Mouse (Mus musculus) frontal cortex, postnatal 36 days (tissue): ENCODE results near the gene Aff3.
"Not testable (repeated sequence)": the region's sequence is repeated elsewhere in the genome, so short reads cannot be mapped to it uniquely, and the experiment has no call there.

Source experiments
- DNase-seq, 2 experiments: peaks; one replicate each; pipeline ENCODE4 v3.0.0; 2022; ENCODE audit warnings: low spot score in 2 of 2

Aff3 gene

GRCm38 (mm10) chr1:38440471-38440815 lies 224.3 kb downstream of the Aff3 start:
- DNase-seq: no peak

DNA sequence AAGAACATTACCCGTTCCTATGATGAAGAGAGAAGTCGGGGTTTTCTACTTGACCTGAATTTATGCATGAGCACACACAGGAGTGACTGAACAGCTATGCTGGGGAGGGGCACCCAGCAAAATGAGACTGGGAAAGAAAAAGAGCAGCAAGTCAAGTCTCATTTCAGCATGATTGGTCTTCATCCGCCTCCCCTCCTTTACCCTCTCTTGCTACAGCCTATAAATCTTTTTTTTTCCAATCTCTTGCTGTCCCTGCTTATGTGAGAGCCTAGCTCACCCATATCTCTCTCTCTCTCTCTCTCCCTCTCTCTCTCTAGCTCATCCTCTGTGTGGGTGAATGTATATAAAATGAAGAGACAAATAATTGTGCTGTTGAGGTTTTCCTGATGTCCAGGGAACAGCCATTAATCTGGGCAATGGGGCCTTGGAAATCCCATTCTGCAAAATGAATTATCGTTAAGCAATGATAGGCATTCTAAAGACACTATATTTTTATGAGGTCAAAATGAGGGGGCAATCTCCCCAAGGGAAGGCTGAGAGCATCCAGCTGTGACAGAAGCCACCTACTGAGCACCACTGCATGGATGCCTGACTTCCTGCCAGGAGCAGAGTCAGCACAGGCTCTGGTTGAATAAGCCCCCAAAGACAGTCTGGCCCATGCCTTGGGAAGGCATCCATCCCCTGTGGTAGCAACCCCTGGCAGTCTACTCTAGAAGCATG lies 224.8 kb downstream of the Aff3 start:
- DNase-seq: no peak

DNA sequence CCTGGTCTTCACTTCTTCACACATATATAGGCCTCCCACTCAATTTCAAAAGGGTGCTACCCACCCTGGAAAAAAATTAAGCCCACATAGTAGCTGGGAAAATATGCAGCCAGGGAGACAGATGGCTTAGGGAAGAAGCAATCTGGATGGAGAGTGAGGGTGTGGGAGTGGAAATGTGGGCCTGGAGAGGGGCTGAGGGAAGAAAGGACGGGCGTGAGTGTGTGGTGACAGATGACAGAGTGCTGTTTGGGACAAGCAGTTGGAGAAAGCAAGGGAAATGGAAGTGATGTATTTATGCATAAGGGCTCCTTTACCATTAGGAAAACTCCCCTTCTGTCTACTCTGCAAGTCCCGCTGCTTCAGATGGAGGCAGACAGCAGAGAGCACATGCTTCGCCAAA lies 226.3 kb downstream of the Aff3 start:
- DNase-seq: peak; percentile 84 to 91

- peak; percentile 26 to 28 for DNase-seq
Measured at GRCm38 (mm10) chr1:38437671-38438070, 227.1 kb downstream of the Aff3 start.

DNA sequence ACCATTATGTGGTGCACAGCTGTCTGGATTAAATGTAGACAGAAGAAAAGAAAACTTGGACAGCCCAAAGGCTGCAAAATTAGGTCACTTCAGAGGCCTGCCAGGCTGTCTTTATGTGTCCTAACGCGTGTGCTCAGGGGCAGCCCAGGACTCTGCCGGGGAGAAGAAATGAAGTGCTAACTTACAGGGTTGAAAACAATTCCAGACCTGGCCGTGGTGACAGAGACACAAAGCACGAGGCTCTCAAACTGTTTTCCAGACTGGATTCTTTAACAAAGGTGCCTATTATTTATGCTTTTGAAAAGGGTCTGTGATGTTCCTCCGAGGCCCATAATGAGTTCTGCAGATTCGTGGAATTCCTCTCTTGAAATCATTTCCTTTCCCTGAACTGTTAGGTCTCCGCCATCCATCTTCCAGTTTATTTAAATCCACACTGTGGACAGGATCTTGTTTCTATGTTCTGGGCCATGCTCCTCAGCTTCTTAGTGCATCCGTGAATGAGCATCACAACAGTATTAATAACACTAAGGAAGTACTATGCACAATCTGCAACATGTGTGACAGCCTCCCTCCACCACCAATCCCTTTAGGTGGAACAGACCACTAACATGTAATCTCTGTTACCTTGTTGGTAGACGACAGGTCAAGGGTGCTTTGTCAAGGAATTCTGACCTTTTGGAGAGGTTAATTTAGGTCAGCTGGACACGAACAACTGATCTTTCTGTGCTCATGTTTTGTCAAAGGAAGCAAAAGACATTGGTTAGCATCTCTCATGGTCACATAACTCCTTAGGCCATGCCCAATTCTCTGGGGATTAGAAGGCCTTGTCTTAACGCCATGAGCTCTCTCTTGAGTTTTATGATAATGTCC lies 228.0 kb downstream of the Aff3 start:
- DNase-seq: no peak

DNA sequence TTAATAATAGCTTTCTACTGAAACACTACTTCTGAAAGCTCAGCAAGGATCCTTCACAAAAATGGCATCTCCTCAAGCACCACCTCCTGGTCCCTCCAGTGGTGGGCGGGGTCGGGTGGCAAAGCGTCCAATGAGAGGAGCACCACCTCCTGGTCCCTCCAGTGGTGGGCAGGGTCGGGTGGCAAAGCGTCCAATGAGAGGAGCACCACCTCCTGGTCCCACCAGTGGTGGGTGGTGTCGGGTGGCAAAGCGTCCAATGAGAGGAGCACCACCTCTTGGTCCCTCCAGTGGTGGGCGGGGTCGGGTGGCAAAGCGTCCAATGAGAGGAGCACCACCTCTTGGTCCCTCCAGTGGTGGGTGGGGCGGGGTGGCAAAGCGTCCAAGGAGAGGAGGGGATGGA lies 234.4 kb downstream of the Aff3 start:
- DNase-seq: not testable (repeated sequence)

DNA sequence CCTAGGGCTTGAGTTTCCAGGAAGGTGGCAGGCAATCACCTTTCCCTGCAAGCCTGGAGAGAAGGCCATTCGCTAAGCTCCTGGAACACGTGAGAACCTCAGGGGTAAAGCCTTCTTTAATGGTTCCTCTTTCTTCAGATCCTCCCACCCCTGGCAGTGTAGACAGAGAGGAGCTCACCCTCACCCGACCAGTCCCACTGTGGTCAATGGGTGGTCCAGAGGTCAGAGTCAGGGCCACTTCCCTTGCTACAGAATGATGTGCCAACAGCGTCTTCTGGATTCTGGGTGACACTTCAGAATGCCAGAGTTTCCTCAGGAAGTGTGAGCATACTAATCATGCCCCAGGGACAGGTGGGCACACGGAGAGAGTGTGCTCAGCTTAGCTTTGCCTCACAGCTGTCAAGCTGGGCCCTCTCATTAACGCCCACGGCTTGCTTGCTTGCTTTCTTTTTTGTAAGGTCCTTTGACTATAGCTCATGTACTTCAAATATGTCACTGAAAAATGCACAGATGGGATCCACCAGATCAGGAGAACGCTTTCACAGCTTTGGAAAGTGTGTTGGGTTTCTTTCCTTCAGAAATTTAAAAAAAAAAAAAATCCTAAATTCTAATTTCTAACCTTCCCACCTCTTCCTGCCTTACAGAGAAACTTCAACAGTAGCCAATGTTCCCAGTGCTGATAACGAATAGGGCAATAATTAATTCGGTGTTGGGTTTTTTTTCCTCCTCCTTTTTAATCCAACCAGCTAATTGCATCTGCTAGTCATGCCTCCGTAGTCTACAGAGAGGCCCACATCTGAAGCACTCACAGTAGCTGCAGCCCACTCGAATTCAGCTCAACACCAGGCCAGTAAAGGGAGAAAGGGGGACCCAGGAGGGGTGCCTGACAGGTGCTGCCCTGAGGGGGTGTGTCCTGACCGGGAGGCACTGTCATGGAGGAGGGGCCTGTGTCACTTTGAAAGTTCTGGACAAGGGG lies 235.8 kb downstream of the Aff3 start:
- peak; percentile 62 to 80 for DNase-seq

- DNase-seq: no peak
Measured at GRCm38 (mm10) chr1:38422921-38423320, 241.8 kb downstream of the Aff3 start.

- no peak for DNase-seq
Measured at GRCm38 (mm10) chr1:38419331-38419730, 245.4 kb downstream of the Aff3 start.

DNA sequence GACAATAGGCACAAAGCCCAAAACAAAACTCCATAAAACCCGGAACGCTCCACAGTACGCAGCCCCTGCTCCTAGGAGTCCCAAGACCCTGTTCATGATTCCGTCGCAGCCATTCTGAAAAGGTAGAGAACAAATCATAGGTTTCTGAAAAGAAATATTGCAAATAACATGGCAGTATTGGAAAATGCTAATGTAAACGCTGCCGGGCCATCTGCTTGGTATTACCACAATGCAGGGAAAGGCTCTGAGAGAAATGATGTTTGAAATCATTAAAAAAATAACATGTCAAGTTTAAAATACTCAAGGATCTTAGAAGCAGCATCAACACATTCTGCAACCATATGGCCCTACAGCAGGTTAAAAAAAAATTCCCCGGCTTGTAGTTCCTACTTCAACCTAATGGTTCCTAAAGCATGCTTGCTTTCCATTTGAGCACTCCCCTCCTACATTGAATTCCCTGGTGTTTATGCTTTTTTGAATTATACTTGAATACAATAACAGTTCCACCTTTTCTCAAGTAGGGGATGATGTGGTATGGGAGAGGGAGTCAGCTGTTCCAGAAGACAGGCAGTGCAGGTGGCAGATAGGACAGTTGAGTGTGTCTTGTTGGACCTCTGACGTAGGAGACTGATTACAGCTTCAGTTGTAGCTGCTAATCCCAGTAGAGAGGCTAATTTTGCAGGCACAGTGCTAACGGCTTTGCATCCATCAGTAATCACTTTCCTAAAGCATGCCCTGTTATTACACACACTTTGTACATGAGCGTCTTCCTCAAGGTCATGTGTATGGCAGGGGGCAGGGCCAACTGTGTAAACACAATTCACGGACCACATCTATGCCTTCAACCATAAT lies 246.3 kb downstream of the Aff3 start:
- peak in 1 of 2 experiments; percentile 50 for DNase-seq

GRCm38 (mm10) chr1:38417196-38417595 lies 247.6 kb downstream of the Aff3 start:
- DNase-seq: no peak

DNA sequence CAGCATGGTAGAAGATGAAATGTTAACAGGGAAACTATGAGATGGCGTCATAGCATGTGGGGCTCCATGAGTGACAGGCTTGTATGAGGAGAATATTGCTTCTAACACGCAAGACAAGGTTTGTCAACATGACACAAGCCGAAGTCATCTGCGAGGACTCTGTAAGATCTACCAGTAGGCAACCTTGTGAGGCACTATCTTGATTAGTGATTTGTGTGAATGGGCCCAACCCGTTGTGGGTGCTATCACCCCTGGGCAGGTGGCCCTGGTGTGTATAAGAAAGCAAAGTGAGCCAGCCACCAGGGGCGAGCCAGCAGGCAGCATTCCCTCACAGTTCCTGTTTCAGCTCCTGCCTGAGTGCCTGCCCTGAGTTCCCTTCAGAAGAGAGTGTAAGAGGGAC lies 249.2 kb downstream of the Aff3 start:
- no peak for DNase-seq

GRCm38 (mm10) chr1:38411106-38411505 lies 253.6 kb downstream of the Aff3 start:
- DNase-seq: no peak

DNA sequence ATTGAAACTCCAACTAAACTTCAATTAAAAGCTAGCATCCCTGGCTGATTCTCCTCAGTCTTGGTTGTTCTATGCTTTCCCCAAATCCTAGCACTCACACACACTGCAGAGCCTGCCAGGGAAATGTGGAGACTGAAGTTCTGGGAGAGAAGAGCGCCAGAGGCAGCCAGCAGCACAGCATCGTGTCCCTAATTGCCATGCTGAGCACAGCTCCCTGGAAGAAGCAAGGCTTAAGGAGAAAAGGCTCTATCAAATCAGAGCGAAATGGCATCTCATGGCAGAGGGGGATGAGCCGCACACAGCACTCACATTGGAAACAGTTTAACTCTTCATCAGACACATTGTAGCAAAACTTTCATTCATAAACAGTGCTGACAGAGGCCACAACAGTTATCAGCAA lies 254.3 kb downstream of the Aff3 start:
- DNase-seq: peak in 1 of 2 experiments; percentile 37

GRCm38 (mm10) chr1:38408241-38408640 lies 256.5 kb downstream of the Aff3 start:
- no peak for DNase-seq

DNA sequence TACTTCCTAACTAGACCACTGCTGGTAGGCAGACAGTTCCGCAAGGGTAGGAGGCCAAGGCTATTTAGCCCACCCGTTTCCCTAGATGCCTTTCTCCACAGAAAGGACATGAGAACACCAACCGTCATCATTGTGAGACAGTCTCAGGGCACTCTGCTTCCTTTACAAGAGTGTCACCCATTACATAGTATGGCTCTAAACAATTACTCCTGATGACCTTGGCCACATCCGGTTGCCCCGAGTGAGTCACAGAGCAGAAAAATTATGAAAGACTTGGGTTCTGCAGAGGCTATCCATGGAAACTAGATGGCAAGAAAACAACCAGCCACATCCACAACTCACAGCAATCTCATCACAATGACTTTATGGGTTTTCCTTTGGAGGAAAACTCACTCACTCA lies 261.0 kb downstream of the Aff3 start:
- DNase-seq: no peak

DNA sequence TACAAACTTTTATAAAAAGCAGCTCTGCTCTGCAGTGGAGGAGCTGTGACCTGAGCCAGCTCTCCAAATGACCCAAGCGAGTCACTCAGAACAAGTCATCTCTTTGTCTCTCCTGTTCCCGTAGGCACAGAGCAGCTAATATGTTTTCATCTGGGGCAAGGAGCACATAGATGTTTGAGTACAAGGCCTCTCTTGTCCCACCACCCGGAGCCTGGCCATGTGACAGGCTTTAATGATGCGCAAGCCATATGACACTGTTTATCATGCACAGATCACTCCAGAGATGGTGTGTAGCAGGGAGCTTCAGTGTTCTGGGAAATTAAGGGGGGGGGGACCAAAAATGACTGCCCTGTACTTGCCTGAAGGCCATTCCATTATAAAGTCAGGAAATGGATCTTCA lies 262.9 kb downstream of the Aff3 start:
- DNase-seq: no peak

- no peak for DNase-seq
Measured at GRCm38 (mm10) chr1:38399269-38399668, 265.5 kb downstream of the Aff3 start.

- DNase-seq: no peak
Measured at GRCm38 (mm10) chr1:38398566-38398965, 266.2 kb downstream of the Aff3 start.

- no peak for DNase-seq
Measured at GRCm38 (mm10) chr1:38395194-38395681, 269.5 kb downstream of the Aff3 start.

GRCm38 (mm10) chr1:38394493-38394892 lies 270.3 kb downstream of the Aff3 start:
- no peak for DNase-seq
